Mouse (Mus musculus) right cerebral cortex, postnatal 36 days (tissue): ENCODE data around the gene Man2c1.

Source experiments
- DNase-seq, 2 experiments: peaks; one replicate each; pipeline ENCODE4 v3.0.0; 2022; ENCODE audit warnings: low spot score in 2 of 2, mixed read lengths in 1 of 2

Man2c1 gene

GRCm38 (mm10) chr9:57130577-57131433 is at the start of gene Man2c1:
Gene Man2c1 (plus strand): TSS chr9:57130690.
- DNase-seq = peak; percentile 93 to 95

- DNase-seq = no peak
These were observed 48.3 kb upstream of the Man2c1 start for GRCm38 (mm10) chr9:57082236-57082635.

GRCm38 (mm10) chr9:57117261-57117755 is 13.2 kb upstream of the Man2c1 start:
- DNase-seq = no peak

GRCm38 (mm10) chr9:57129641-57130040 is 849 bp upstream of the Man2c1 start:
- DNase-seq = no peak

GRCm38 (mm10) chr9:57137246-57137645 is 6.8 kb downstream of the Man2c1 start:
- DNase-seq = no peak

GRCm38 (mm10) chr9:57137777-57138176 is 7.3 kb downstream of the Man2c1 start:
- DNase-seq = no peak

- no peak for DNase-seq
These were observed 8.0 kb downstream of the Man2c1 start for GRCm38 (mm10) chr9:57138507-57138906.

- DNase-seq = no peak
These were observed 8.6 kb downstream of the Man2c1 start for GRCm38 (mm10) chr9:57139110-57139509.

- DNase-seq = no peak
These were observed 9.1 kb downstream of the Man2c1 start for GRCm38 (mm10) chr9:57139571-57139970.

GRCm38 (mm10) chr9:57141417-57142353 is 11.2 kb downstream of the Man2c1 start:
- no peak for DNase-seq

GRCm38 (mm10) chr9:57143212-57143611 is 12.7 kb downstream of the Man2c1 start:
- DNase-seq = no peak

- DNase-seq = no peak
These were observed 14.3 kb downstream of the Man2c1 start for GRCm38 (mm10) chr9:57144830-57145229.

GRCm38 (mm10) chr9:57146451-57147066 is 16.1 kb downstream of the Man2c1 start:
- DNase-seq = no peak

- DNase-seq = no peak
These were observed 17.0 kb downstream of the Man2c1 start for GRCm38 (mm10) chr9:57147205-57148143.

GRCm38 (mm10) chr9:57148144-57148878 is 17.8 kb downstream of the Man2c1 start, which contains the start of gene Neil1:
Gene Neil1 (minus strand): TSS chr9:57148305.
- DNase-seq = peak; percentile 91 to 95

- no peak for DNase-seq
These were observed 18.5 kb downstream of the Man2c1 start for GRCm38 (mm10) chr9:57149021-57149420.

- DNase-seq = no peak
These were observed 19.7 kb downstream of the Man2c1 start for GRCm38 (mm10) chr9:57150192-57150591.

- no peak for DNase-seq
These were observed 21.8 kb downstream of the Man2c1 start for GRCm38 (mm10) chr9:57152331-57152730.

- DNase-seq = no peak
These were observed 25.9 kb downstream of the Man2c1 start for GRCm38 (mm10) chr9:57156383-57156782.

- no peak for DNase-seq
These were observed 26.3 kb downstream of the Man2c1 start for GRCm38 (mm10) chr9:57156823-57157222.
